Mouse (Mus musculus): ENCODE results near the gene AL731706.1.

DNA sequence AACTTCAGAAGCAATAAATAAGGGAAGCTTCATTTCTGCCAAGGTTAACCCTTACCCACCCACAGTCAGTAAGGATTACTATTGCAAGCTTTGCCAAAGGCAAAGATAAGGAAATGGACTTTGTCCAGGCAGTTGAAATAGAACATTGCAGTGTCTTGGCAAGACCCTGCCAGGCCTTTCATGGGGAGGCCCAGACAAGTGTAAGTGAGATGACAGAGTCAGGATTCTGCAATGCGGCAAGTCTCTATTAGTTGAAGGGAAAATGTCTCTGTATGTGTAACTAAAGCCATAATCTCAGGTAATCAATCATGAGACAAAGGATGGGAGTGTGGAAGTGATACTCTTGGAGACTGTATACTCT, 56.5 kb downstream of the AL731706.1 start:
- TF ChIP-seq CTCF (IDR thresholded peaks at IDR 0.05; ENCODE audit: extremely low read depth, insufficient read depth, low read length), result no peak
- TF ChIP-seq POLR2A (IDR thresholded peaks at IDR 0.05; ENCODE audit: extremely low read depth, insufficient read depth, low read length), result no peak

Measured in cortical plate, adult 2 months (tissue).